Mouse (Mus musculus) neural tube, embryonic 14.5 days (tissue): ENCODE data around the gene Cav2. TPM values are rescaled to one million over a fixed set of nuclear protein-coding genes. Genes with fewer than 3 reads are reported as not detected.

Experiments used
- ATAC-seq: fragments of 200-750 bp; cut with Nextera tagmentation; 2 replicates; pipeline ENCODE4 v1.8.0; 2017; ENCODE audit warnings: low read depth, mild to moderate bottlenecking, moderate TSS enrichment, moderate library complexity
- H3K27ac ChIP-seq: fragments of 300-500 bp; sonication (generic); 2 replicates; pipeline ENCODE4 v1.5.1; 2014; ENCODE audit warnings: low read depth, mild to moderate bottlenecking, control low read depth, low read length, moderate library complexity, mixed read lengths
- H3K27me3 ChIP-seq: fragments of 300-500 bp; sonication (generic); 2 replicates; pipeline ENCODE4 v1.6.1; 2014; ENCODE audit warnings: low read length; ENCODE audit not compliant: control insufficient read depth, insufficient read depth
- H3K36me3 ChIP-seq: fragments of 300-500 bp; sonication (generic); 2 replicates; pipeline ENCODE4 v1.6.1; 2014; ENCODE audit warnings: low read length, mixed read lengths; ENCODE audit not compliant: control insufficient read depth, insufficient read depth
- H3K4me1 ChIP-seq: fragments of 300-500 bp; sonication (generic); 2 replicates; pipeline ENCODE4 v1.6.1; 2014; ENCODE audit warnings: low read length; ENCODE audit not compliant: control insufficient read depth, insufficient read depth
- H3K4me2 ChIP-seq: fragments of 300-500 bp; sonication (generic); 2 replicates; pipeline ENCODE4 v1.6.1; 2014; ENCODE audit warnings: mild to moderate bottlenecking, low read depth, low read length, control low read depth
- H3K4me3 ChIP-seq: fragments of 300-500 bp; sonication (generic); 2 replicates; pipeline ENCODE4 v1.5.1; 2014; ENCODE audit warnings: low read depth, low read length, control low read depth, mixed read lengths
- H3K9ac ChIP-seq: fragments of 300-500 bp; sonication (generic); replicated peaks from 2 replicates; pipeline ENCODE4 v1.6.1; 2014; ENCODE audit warnings: low read depth, mild to moderate bottlenecking, control low read depth, low read length, mixed read lengths
- H3K9me3 ChIP-seq: fragments of 300-500 bp; sonication (generic); 2 replicates; pipeline ENCODE4 v1.6.1; 2016; ENCODE audit warnings: low read length; ENCODE audit not compliant: control insufficient read depth
- WGBS: fragments of 180-500 bp; shearing (Covaris S2); extraction: QIAGEN DNeasy Blood & Tissue Kit; methylation state at CpG from one replicate; pipeline ENCODE4 v1.1.7; 2014; 5-methylcytosine and 5-hydroxymethylcytosine counted together
- polyA plus RNA-seq: library from polyadenylated mRNA; unstranded; fragments of >200 nt; fragmentation: Nextera tagmentation; extraction: Ambion mirVana; gene quantifications from 2 replicates; pipeline ENCODE4 v1.2.1, GENCODE M21; 2014

Cav2 gene
- 16.1 and 19.7 TPM in 2 replicates for polyA plus RNA-seq

- WGBS = under 1% methylated on average over 40 of the region's 40 CpGs
- no peak within 1 kb of the TSS for H3K27ac ChIP-seq
Observed at GRCm38 (mm10) chr6:17280939-17281756, at the start of gene Cav2. TSS of gene Cav2 (plus strand) at chr6:17281185.

GRCm38 (mm10) chr6:17239693-17240092 lies 41.3 kb upstream of the Cav2 start:
- Histone ChIP-seq H3K4me3 (no peak overlapping the region), H3K27me3 (no peaks in the 10 kb centered on the region), H3K9ac (no peak overlapping the region), H3K27ac (no peak overlapping the region), H3K9me3 (no peaks in the 10 kb centered on the region), H3K36me3 (no peaks in the 10 kb centered on the region), H3K4me2 (no peak overlapping the region), H3K4me1 (no peaks in the 10 kb centered on the region)
- ATAC-seq = no peak
- WGBS = 90% methylated on average over 1 of the region's 1 CpGs

More at GRCm38 (mm10) chr6:17280939-17281756, at the start of gene Cav2:
- H3K4me3 ChIP-seq = peak within 1 kb of the TSS; percentile 57
- H3K9ac ChIP-seq = peak within 1 kb of the TSS; percentile 55
- no peaks in the 10 kb centered on the region for H3K9me3 ChIP-seq
- peak; percentile 94 for ATAC-seq
- peaks cover 6% of the 10 kb centered on the region; the same call in 1 of the 2 replicates for H3K4me1 ChIP-seq
- H3K36me3 ChIP-seq = no peaks in the 10 kb centered on the region
- H3K4me2 ChIP-seq = peak within 1 kb of the TSS; percentile 97
- no peaks in the 10 kb centered on the region for H3K27me3 ChIP-seq

- no peak overlapping the region for H3K27ac ChIP-seq
- H3K4me2 ChIP-seq = no peak overlapping the region
- no peaks in the 10 kb centered on the region for H3K4me1 ChIP-seq
- H3K4me3 ChIP-seq = no peak overlapping the region
- ATAC-seq = no peak
- H3K36me3 ChIP-seq = no peaks in the 10 kb centered on the region
- H3K9me3 ChIP-seq = no peaks in the 10 kb centered on the region
- H3K9ac ChIP-seq = no peak overlapping the region
- no peaks in the 10 kb centered on the region for H3K27me3 ChIP-seq
- whole genome bisulfite sequencing = 100% methylated on average over 1 of the region's 1 CpGs
Observed at GRCm38 (mm10) chr6:17241013-17241412, 40.0 kb upstream of the Cav2 start.

- no peak overlapping the region for H3K4me3 ChIP-seq
- H3K27ac ChIP-seq = no peak overlapping the region
- H3K36me3 ChIP-seq = no peaks in the 10 kb centered on the region
- no peaks in the 10 kb centered on the region for H3K9me3 ChIP-seq
- no peak overlapping the region for H3K4me2 ChIP-seq
- no peaks in the 10 kb centered on the region for H3K4me1 ChIP-seq
- H3K9ac ChIP-seq = no peak overlapping the region
- H3K27me3 ChIP-seq = no peaks in the 10 kb centered on the region
- ATAC-seq = no peak
- WGBS = 94% methylated on average over 2 of the region's 2 CpGs
Observed at GRCm38 (mm10) chr6:17246959-17247358, 34.0 kb upstream of the Cav2 start.

- Histone ChIP-seq H3K27ac (no peak overlapping the region), H3K9me3 (no peaks in the 10 kb centered on the region), H3K4me2 (no peak overlapping the region), H3K9ac (no peak overlapping the region), H3K4me1 (no peaks in the 10 kb centered on the region), H3K36me3 (no peaks in the 10 kb centered on the region), H3K4me3 (no peak overlapping the region), H3K27me3 (no peaks in the 10 kb centered on the region)
- WGBS = 95% methylated on average over 3 of the region's 3 CpGs
- ATAC-seq = no peak
Observed at GRCm38 (mm10) chr6:17247673-17248072, 33.3 kb upstream of the Cav2 start.

- Histone ChIP-seq H3K9me3 (no peaks in the 10 kb centered on the region), H3K27me3 (no peaks in the 10 kb centered on the region), H3K4me1 (no peaks in the 10 kb centered on the region), H3K9ac (no peak overlapping the region), H3K4me2 (no peak overlapping the region), H3K36me3 (no peaks in the 10 kb centered on the region), H3K4me3 (no peak overlapping the region), H3K27ac (no peak overlapping the region)
- no peak for ATAC-seq
- 40% methylated on average over 1 of the region's 1 CpGs for WGBS
Observed at GRCm38 (mm10) chr6:17248241-17248640, 32.7 kb upstream of the Cav2 start.

GRCm38 (mm10) chr6:17251958-17252357 lies 29.0 kb upstream of the Cav2 start:
- Histone ChIP-seq H3K4me1 (no peaks in the 10 kb centered on the region), H3K36me3 (no peaks in the 10 kb centered on the region), H3K9ac (no peak overlapping the region), H3K9me3 (no peaks in the 10 kb centered on the region), H3K4me3 (no peak overlapping the region), H3K4me2 (no peak overlapping the region), H3K27me3 (no peaks in the 10 kb centered on the region), H3K27ac (no peak overlapping the region)
- WGBS = 76% methylated on average over 1 of the region's 1 CpGs
- ATAC-seq = no peak

- 94% methylated on average over 1 of the region's 1 CpGs for WGBS
- Histone ChIP-seq H3K36me3 (no peaks in the 10 kb centered on the region), H3K9ac (no peak overlapping the region), H3K4me2 (no peak overlapping the region), H3K27me3 (no peaks in the 10 kb centered on the region), H3K27ac (no peak overlapping the region), H3K9me3 (no peaks in the 10 kb centered on the region), H3K4me3 (no peak overlapping the region), H3K4me1 (no peaks in the 10 kb centered on the region)
- ATAC-seq = no peak
Observed at GRCm38 (mm10) chr6:17258142-17258541, 22.8 kb upstream of the Cav2 start.

GRCm38 (mm10) chr6:17258911-17259310 lies 22.1 kb upstream of the Cav2 start:
- no peak overlapping the region for H3K4me3 ChIP-seq
- H3K9ac ChIP-seq = no peak overlapping the region
- H3K27ac ChIP-seq = no peak overlapping the region
- no peak overlapping the region for H3K4me2 ChIP-seq
- H3K9me3 ChIP-seq = no peaks in the 10 kb centered on the region
- H3K36me3 ChIP-seq = no peaks in the 10 kb centered on the region
- 100% methylated on average over 1 of the region's 1 CpGs for WGBS
- no peaks in the 10 kb centered on the region for H3K27me3 ChIP-seq
- no peaks in the 10 kb centered on the region for H3K4me1 ChIP-seq
- ATAC-seq = no peak
